Mouse (Mus musculus) spleen, adult 2 months (tissue): ENCODE measurements around the gene Nmb. TPM values are rescaled to one million over a fixed set of nuclear protein-coding genes. Genes with fewer than 3 reads are reported as not detected.

Source experiments
- DNase-seq, 2 experiments: peaks; one replicate each; pipeline versions ENCODE4 v3.0.0 to v3.0.0-alpha.2; 2012 to 2021; ENCODE audit warnings: low spot score in 2 of 2, low read depth in 1 of 2
- H3K27ac ChIP-seq: fragments of 200-500 bp; 2 replicates; pipeline ENCODE4 v1.5.1; 2012; ENCODE audit warnings: low read length, inconsistent platforms; ENCODE audit not compliant: insufficient read depth
- H3K27me3 ChIP-seq: fragments of 200-500 bp; 2 replicates; pipeline ENCODE4 v1.6.1; 2012; ENCODE audit warnings: mild to moderate bottlenecking, moderate library complexity, low read length, inconsistent platforms; ENCODE audit not compliant: control insufficient read depth, insufficient read depth
- H3K36me3 ChIP-seq: fragments of 200-500 bp; 2 replicates; pipeline ENCODE4 v1.6.1; 2012; ENCODE audit warnings: mild to moderate bottlenecking, low read length, inconsistent platforms; ENCODE audit not compliant: control insufficient read depth, insufficient read depth
- H3K4me1 ChIP-seq: fragments of 200-500 bp; 2 replicates; pipeline ENCODE4 v1.6.1; 2011; ENCODE audit warnings: inconsistent platforms; ENCODE audit not compliant: control insufficient read depth, insufficient read depth, insufficient read length
- H3K4me3 ChIP-seq: fragments of 200-500 bp; 2 replicates; pipeline ENCODE4 v1.5.1; 2011; ENCODE audit warnings: mild to moderate bottlenecking, inconsistent platforms; ENCODE audit not compliant: insufficient read depth, insufficient read length; ENCODE audit errors: extremely low read depth
- CTCF ChIP-seq: fragments of 200-500 bp; IDR thresholded peaks from 2 replicates; pipeline ENCODE4 v1.5.1; 2011; ENCODE audit warnings: mild to moderate bottlenecking, inconsistent platforms; ENCODE audit not compliant: insufficient read depth, insufficient read length, insufficient replicate concordance; ENCODE audit errors: extremely low read depth
- POLR2A ChIP-seq: fragments of 200-500 bp; IDR thresholded peaks from 2 replicates; pipeline ENCODE4 v1.6.1; 2011; ENCODE audit warnings: low read depth, low read length, inconsistent platforms
- whole genome bisulfite sequencing: fragments of 180-500 bp; shearing (Covaris S2); methylation state at CpG from one replicate; pipeline ENCODE4 v1.1.7; 2018; 5-methylcytosine and 5-hydroxymethylcytosine counted together
- polyA plus RNA-seq: library from polyadenylated mRNA; depleted of rRNA; stranded (reverse); fragments of >200 nt; gene quantifications from 2 replicates; pipeline ENCODE4 v1.2.3, GENCODE M21; 2012

Nmb gene
- polyA plus RNA-seq, 1 experiment: 5.4 TPM

DNA sequence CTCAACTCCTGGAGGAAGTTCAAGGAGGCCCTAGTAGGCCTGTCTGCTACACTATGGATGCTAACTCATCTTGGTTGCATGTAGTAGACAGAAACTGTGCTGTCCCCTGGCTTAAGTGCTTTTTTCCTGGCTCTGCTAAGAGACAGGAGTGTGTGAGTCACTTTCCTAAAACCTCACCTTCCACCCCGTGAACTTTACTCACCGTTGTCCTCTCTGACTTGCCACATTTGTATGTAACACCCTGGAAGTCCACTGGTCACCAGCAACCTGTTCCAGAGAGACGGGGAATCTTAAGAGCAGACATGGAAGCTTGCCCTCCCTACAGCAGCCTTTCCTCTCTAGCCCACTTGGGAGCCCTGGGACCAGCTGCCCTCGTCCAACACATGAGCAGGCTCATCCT is 7.2 kb downstream of the Nmb start:
- Histone ChIP-seq H3K27ac (no peak overlapping the region), H3K27me3 (no peaks in the 10 kb centered on the region), H3K4me1 (peaks cover 6% of the 10 kb centered on the region; the same call in 1 of the 2 replicates), H3K4me3 (no peak overlapping the region), H3K36me3 (peaks cover 21% of the 10 kb centered on the region)
- TF ChIP-seq CTCF: no peak
- TF ChIP-seq POLR2A: no peak
- no peak for DNase-seq
- WGBS: 84% methylated on average over 4 of the region's 4 CpGs

DNA sequence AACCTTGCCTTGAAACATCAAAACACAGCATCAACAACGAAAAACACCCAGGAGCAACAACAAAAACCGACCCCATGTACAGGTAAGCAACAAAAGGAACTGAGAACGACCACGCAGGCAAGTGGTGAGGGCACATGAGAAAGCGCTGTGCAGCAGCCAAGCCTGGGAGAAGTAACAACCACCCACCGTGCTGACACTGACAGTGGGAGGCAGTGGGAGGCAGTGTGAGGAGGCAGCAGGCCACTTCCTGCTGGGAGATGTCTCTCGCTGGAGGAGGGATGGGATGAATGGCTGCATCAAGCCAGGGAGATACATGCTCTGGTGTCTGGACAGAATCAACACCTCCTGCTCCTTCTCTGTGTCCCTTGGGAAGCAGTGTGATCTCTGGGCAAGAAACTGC is 7.7 kb downstream of the Nmb start:
- Histone ChIP-seq H3K27ac (no peak overlapping the region), H3K4me1 (peaks cover 6% of the 10 kb centered on the region; the same call in 1 of the 2 replicates), H3K4me3 (no peak overlapping the region), H3K27me3 (no peaks in the 10 kb centered on the region), H3K36me3 (peaks cover 27% of the 10 kb centered on the region)
- DNase-seq: no peak
- TF ChIP-seq CTCF (no peak), POLR2A (no peak)
- 83% methylated on average over 7 of the region's 7 CpGs for WGBS

DNA sequence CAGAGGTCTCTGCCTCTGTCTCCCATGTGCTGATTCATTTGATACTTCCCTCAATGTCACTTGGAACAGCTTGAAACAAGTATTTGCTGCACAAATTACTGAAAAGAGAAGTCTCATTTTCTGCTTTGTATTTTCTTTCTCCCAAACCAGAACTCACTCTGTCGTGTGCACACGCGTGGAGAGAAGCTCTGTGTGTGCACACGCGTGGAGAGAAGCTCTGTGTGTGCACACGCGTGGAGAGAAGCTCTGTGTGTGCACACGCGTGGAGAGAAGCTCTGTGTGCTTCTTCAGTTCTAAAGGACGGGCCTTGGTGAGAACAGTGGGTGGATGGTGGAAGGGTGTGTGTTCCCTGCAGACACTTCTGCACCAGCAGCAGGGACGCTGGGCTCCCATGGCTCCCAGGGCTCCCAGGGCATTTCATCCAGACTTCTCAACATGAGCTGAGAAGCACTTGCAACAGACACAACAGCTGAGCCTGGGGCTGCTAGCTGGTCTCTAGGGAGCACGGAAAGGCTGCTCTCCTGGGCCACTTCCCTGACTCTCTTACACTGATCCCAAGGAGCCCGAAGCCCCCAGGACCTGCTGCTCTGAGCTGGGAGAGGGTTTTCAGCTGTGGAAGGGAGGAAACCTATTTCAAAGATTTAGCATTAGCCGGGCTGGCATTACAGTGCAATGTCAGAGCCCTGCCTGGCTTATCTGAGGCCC is 9.9 kb downstream of the Nmb start:
- Histone ChIP-seq H3K36me3 (peaks cover 34% of the 10 kb centered on the region), H3K27ac (no peak overlapping the region), H3K4me1 (peaks cover 1% of the 10 kb centered on the region; the same call in 1 of the 2 replicates), H3K4me3 (no peak overlapping the region), H3K27me3 (no peaks in the 10 kb centered on the region)
- no peak for DNase-seq
- 95% methylated on average over 14 of the region's 14 CpGs for WGBS
- TF ChIP-seq CTCF (no peak), POLR2A (no peak)

DNA sequence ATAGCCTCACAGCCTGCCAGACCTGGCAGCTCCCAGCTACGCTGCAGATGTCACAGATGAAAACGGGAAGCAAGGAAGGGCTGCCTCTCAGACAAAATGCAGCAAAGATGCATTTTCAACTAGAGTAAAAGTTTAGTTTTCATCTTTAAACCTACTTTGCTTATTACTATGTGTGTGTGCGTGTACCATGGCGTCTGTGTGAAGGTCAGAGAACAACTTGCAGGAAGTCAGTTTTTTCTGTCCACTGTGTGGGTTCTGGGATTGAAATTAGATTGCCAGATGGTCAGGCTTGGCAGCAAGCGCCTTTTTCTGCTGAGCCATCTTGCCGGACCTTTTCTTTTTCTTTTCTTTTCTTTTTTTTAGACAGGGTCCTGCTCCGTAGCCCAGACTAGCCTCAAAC is 10.7 kb downstream of the Nmb start:
- DNase-seq: no peak
- WGBS: 90% methylated on average over 7 of the region's 7 CpGs
- peaks cover 8% of the 10 kb centered on the region; the same call in 1 of the 2 replicates for H3K4me1 ChIP-seq
- H3K27ac ChIP-seq: peak overlapping the region; percentile 44; the same call in 1 of the 2 replicates
- H3K27me3 ChIP-seq: no peaks in the 10 kb centered on the region
- TF ChIP-seq CTCF (no peak), POLR2A (no peak)
- no peak overlapping the region for H3K4me3 ChIP-seq
- peaks cover 34% of the 10 kb centered on the region for H3K36me3 ChIP-seq

DNA sequence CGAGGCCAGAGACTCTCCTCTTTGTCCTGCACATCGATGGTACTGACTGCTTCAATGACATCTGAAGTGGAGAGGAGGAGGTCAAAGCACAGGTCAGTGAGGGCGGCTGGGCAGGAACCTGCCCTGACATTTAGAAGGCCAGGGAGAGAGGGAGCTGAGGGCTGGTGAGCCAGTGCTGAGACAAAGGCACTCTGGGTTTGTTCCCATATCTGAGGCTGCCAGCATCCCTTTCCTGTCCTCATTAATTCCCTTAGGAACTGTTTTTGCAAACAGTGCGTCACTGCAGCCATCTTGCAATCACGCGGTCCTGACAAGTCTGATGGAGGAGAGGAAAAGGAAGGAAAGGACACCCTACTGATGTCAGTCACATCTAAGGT is 11.1 kb downstream of the Nmb start:
- H3K27me3 ChIP-seq: no peaks in the 10 kb centered on the region
- H3K4me1 ChIP-seq: peaks cover 10% of the 10 kb centered on the region; the same call in 1 of the 2 replicates
- no peak overlapping the region for H3K4me3 ChIP-seq
- H3K36me3 ChIP-seq: peaks cover 34% of the 10 kb centered on the region
- no peak for DNase-seq
- peak overlapping the region; percentile 49 for H3K27ac ChIP-seq
- TF ChIP-seq CTCF: no peak
- TF ChIP-seq POLR2A: no peak
- 91% methylated on average over 6 of the region's 6 CpGs for WGBS

DNA sequence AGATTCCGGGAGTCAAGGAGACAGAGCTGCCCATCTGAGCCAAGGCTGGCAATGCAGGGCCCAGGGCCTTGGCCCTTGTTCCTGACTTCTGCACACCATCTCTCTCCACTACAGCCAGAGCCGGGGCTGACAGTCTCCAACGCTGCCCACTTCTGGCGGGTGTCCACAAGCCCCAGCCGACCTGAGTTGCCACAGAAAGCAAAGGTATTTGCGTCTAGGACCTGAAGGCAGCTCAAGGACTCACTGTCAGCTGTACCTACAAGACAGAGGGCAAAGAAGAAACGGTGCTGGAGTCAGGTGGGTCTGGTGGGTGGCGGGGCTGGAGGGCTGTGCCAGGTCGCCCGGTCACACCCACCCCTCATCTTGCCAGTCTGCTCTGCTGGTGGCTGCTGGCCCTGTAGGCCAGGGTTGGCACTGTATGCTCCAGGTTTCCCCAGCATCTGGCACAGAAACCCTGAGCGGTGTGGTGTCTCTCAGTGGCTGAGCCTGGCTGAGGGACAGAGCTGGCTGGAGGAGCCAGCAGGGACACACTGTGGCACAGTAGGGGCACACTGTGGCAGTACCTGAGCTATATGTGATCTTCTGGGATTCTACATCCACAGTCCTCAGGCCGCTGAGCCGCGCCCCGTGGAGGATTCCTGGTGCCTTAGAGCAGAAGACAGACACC is 11.7 kb downstream of the Nmb start:
- no peak for DNase-seq
- peak overlapping the region; percentile 49 for H3K27ac ChIP-seq
- peaks cover 10% of the 10 kb centered on the region; the same call in 1 of the 2 replicates for H3K4me1 ChIP-seq
- no peaks in the 10 kb centered on the region for H3K27me3 ChIP-seq
- peaks cover 34% of the 10 kb centered on the region for H3K36me3 ChIP-seq
- WGBS: 93% methylated on average over 15 of the region's 15 CpGs
- no peak overlapping the region for H3K4me3 ChIP-seq
- no peak for TF ChIP-seq POLR2A
- TF ChIP-seq CTCF: no peak

DNA sequence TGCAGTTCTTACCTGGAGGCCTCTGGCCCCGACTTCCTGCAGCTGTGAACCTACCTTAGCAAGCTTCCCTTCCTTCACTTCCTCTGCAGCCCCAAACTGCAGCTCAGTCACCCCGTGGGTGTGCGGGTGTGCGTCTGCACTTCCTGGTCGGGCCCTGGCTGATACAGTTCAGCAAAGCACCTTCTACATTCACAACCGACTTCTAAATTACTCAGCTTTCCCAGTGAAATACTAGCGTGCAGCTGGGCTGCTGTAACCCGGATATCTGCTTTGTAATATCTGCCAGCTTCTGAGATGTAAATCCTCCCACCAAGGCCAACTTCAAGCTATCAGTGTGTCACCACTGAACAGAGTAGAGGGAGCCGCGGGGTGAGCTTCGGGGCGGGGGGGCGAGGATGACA is 15.0 kb downstream of the Nmb start:
- TF ChIP-seq POLR2A (peak; percentile 53), CTCF (no peak)
- WGBS: 13% methylated on average over 13 of the region's 13 CpGs
- H3K4me3 ChIP-seq: no peak overlapping the region
- peaks cover 10% of the 10 kb centered on the region; the same call in 1 of the 2 replicates for H3K4me1 ChIP-seq
- peak; percentile 55 to 77 for DNase-seq
- H3K27ac ChIP-seq: peak overlapping the region; percentile 83
- peaks cover 25% of the 10 kb centered on the region for H3K36me3 ChIP-seq
- H3K27me3 ChIP-seq: no peaks in the 10 kb centered on the region
